Mouse (Mus musculus) CH12.LX (cell line): ENCODE results near the gene Il12rb1.

Experiments used
- CTCF ChIP-seq, 2 experiments: IDR thresholded peaks in 1 of 2; conservative IDR thresholded peaks in 1 of 2; 2 replicates each; pipeline ENCODE4 v1.5.1; 2011 to 2012; ENCODE audit warnings: low read depth in 2 of 2, low read length in 2 of 2, improper control_type of control experiment in 1 of 2, inconsistent platforms in 1 of 2, mild to moderate bottlenecking in 1 of 2, moderate library complexity in 1 of 2
- JUND ChIP-seq: conservative IDR thresholded peaks from 2 replicates; pipeline ENCODE4 v1.6.1; 2011; ENCODE audit warnings: low read depth, low read length, improper control_type of control experiment
- KAT2A ChIP-seq: IDR thresholded peaks from 2 replicates; pipeline ENCODE4 v1.6.1; 2012; ENCODE audit warnings: low read length, improper control_type of control experiment, inconsistent platforms; ENCODE audit not compliant: insufficient replicate concordance
- POLR2A ChIP-seq: IDR thresholded peaks from 2 replicates; pipeline ENCODE4 v1.6.1; 2011; ENCODE audit warnings: low read depth, mild to moderate bottlenecking, improper control_type of control experiment, low read length
- SIN3A ChIP-seq: IDR thresholded peaks from 2 replicates; pipeline ENCODE4 v1.6.1; 2012; ENCODE audit warnings: low read length, improper control_type of control experiment, inconsistent platforms
- SMC3 ChIP-seq: IDR thresholded peaks from 2 replicates; pipeline ENCODE4 v1.6.1; 2011; ENCODE audit warnings: low read depth, low read length, improper control_type of control experiment
- USF2 ChIP-seq: conservative IDR thresholded peaks from 2 replicates; pipeline ENCODE4 v1.6.1; 2011; ENCODE audit warnings: low read depth, low read length, improper control_type of control experiment
- ZC3H11A ChIP-seq: IDR thresholded peaks from 2 replicates; pipeline ENCODE4 v1.6.1; 2012; ENCODE audit warnings: low read depth, mild to moderate bottlenecking, inconsistent platforms, low read length, improper control_type of control experiment

DNA sequence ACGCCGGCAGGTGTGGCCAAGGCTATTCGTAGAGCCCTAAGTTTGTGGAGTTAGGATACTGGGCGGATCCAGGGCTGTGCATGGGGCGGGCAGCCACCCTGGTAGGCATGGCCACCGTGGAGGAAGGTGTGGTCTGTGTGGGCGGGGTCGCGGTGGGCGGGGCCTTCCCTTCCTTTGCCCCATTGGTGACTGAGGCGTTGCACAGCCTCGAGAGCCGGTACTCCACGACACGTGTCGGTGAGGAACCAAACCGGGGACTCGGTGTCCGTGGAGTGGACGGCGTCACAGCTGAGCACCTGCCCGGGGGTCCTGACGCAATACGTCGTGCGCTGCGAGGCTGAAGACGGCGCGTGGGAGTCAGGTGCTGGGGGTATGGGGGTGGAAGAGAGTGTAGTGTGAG, 8.4 kb downstream of the Il12rb1 start:
- TF ChIP-seq POLR2A, result no peak
- no peak for TF ChIP-seq ZC3H11A
- TF ChIP-seq USF2, result no peak
- TF ChIP-seq CTCF (conservative IDR thresholded peaks at IDR 0.05 in 1 of 2, IDR thresholded peaks at IDR 0.05 in 1 of 2; ENCODE audit: low read depth in 2 of 2, low read length in 2 of 2), result no peak
- no peak for TF ChIP-seq JUND
- no peak for TF ChIP-seq SIN3A
- no peak for TF ChIP-seq SMC3
- TF ChIP-seq KAT2A, result no peak
